Mouse (Mus musculus) CD4-positive, CD25-positive, alpha-beta regulatory T cell, adult 4 months (primary cell): ENCODE results near the gene Fer. TPM values are rescaled to one million over a fixed set of nuclear protein-coding genes. Genes with fewer than 3 reads are reported as not detected.

Experiments
- ATAC-seq: one replicate; pipeline ENCODE4 v1.8.0; 2017
- polyA plus RNA-seq, 2 experiments: library from polyadenylated mRNA; unstranded; fragments of 100-300 nt; shearing (Covaris generic); gene quantifications; one replicate each; pipeline ENCODE4 v1.2.1; 2017

The Fer gene
- polyA plus RNA-seq, 2 experiments from 2014 or later = 0.44 to 0.54 TPM

- no peak for ATAC-seq
Measured at GRCm38 (mm10) chr17:63980167-63980566, 117.3 kb downstream of the Fer start.

- ATAC-seq = no peak
Measured at GRCm38 (mm10) chr17:63988710-63989109, 125.8 kb downstream of the Fer start.

- ATAC-seq = no peak
Measured at GRCm38 (mm10) chr17:63991160-63991559, 128.3 kb downstream of the Fer start.

- no peak for ATAC-seq
Measured at GRCm38 (mm10) chr17:63995921-63996320, 133.1 kb downstream of the Fer start.

GRCm38 (mm10) chr17:63997643-63998042, 134.8 kb downstream of the Fer start:
- ATAC-seq = no peak

- no peak for ATAC-seq
Measured at GRCm38 (mm10) chr17:64003444-64003843, 140.6 kb downstream of the Fer start.

DNA sequence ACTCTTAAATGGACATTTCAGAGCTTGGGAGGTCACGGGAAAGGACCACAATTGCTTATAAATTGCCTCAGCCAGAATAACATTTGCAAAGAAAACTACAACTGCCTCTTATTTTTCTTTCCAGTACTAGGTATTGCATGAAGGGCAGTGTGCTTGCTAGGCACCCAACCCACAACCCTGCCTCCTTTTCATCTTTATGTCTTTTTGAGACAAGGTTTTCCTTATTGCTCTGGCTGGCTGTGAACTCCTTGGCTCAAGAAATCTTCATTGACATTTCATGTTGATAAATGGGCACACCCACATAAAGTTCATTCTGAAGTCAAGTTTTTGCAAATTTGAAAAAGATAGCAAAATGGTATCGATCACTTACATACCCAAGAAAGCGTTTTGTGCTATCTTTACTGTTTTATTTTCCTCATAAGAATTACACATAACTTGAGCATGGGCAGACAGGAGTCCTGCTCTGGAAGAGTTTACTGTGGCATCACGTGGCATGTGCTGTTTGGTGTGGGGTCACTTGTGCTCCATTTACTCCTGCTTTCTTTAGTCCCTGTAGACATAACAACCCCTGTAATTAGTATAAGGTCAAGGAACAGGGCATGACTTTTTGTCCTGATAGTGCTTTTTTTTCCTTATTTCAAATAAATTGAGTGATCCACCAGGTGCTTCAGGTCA, 142.8 kb downstream of the Fer start:
- no peak for ATAC-seq

DNA sequence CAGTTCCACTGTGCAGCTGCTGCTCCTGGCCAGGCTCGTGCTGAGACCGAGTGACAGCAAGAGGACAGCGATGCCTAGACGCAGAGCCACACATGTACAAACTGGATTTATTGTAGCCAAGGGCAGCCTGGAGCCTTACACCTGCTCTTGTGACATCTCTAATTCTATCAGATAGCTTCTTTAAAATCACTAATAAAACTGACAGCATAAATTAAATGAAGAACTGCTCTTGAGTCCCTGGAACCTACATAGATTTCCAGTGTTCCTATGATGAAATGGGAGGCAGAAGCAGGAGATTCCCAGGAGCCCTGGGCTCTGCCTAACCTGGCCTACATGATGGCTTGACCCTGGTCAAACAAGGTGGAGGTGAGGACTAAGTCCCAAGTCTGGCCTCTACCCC, 153.7 kb downstream of the Fer start:
- no peak for ATAC-seq

DNA sequence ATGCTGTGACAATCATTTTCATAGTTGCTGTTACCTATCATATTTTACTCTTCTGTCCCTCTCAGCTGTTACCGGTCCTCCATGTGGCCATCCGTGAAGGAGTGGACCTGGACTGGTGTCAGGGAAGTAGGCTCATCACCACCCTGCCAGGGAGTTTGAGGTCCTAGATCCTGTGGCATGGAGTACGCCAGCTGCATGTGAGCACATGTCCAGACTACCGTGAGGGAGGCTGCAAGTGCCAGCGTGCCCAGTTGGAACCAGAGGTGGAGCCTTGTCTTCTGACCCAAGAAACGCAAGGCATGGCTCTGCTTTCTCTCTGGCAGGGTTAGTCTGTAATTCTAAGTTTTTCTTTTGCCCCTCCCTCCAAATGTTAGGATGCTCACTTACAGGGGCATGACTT, 155.4 kb downstream of the Fer start:
- ATAC-seq = no peak

DNA sequence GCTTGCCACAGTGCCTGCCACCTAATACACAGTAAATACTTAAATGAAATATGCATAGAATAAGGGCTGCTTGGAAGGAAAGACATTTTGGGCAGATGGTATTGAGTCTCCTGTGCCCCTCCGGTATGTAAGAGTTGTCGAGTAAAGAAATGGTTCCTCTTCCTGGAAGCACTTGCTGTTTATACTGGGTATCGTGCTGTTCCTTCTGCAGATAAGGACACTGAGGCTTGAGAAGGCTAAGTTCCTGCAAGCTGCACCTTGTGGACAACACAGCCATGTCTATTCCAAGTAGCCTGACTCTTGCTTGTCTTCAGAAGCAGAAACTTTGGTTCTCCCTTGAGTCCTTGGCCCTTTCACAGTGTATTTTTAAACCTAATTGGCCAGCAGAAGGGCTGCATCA, 156.0 kb downstream of the Fer start:
- no peak for ATAC-seq

DNA sequence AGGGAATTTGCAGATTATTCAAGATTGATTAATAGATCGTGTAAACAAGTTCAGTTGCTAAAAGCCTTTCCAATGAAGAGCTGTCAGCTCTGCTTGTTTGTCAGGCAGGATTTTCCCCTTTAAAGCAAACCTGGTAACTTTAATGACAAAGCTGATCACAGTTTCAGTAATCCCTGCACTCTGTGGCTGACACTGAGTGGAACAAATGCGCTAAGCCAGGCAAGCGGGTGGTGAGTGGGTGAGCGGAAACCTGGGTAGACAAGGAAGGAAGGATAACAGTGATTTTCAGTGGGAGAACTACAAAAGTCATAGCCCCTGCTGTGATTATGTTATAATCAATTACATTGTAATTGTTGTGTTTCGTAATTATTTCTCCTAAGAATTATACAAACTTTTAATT, 156.8 kb downstream of the Fer start:
- no peak for ATAC-seq

DNA sequence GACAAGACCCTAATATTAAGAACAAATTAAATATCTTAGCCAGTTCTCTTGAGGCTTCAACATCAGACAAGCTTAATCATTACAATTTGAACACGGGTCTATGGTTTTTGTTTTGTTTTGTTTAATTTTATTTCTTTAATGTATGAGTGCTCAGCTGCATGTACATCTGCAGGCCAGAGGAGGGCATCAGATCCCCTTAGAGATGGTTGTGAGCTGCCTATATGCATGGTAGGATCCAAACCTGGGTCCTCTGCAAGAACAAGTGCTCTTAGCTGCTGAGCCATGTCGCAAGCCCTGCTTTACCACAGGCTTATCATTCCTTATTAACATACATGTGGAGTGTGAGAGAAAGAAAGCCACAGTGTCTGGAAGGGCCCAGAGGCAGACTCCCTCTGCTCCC, 163.6 kb downstream of the Fer start:
- ATAC-seq = no peak

DNA sequence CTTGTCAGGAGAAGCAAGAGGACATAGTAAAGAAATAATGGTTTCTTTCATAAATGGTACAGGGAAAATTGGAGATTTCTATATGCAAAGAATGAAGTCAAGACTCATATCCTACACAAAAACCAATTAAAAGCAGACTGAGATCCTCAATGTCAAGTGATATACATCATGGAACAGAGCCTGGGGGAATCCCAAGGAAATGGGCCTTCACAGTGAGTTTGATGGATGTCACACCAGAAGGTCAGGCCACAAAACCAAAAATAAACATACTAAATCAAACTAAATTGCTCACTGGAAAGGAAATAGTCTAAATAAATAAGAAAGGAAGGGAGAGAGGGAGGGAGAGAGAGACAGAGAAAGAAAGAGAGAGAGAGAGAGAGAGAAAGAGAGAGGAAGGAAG, 178.9 kb downstream of the Fer start:
- ATAC-seq = no peak

GRCm38 (mm10) chr17:64045326-64045725, 182.5 kb downstream of the Fer start:
- ATAC-seq = no peak

DNA sequence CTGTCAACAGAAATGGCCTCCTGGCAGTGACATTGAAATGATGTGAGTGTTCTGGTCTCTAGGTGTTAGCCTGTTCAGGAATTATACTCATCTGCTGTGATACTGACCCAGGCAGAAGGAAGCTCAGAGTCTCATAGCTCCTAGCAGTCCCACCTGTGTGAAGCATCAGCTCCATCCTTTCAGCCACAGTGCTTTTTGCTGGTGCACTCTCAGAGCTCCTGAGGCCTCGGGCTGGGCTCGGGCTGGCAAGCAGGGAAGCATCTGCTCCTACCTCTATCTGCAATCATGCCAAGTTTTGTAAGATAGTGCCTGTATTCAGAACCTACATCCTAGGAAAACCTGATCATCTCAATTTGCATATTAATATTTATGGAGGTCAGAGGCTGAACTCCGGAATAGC, 183.7 kb downstream of the Fer start:
- no peak for ATAC-seq

- no peak for ATAC-seq
Measured at GRCm38 (mm10) chr17:64050911-64051310, 188.0 kb downstream of the Fer start.

GRCm38 (mm10) chr17:64053636-64054035, 190.8 kb downstream of the Fer start:
- ATAC-seq = no peak

- ATAC-seq = no peak
Measured at GRCm38 (mm10) chr17:64060529-64060928, 197.7 kb downstream of the Fer start.

DNA sequence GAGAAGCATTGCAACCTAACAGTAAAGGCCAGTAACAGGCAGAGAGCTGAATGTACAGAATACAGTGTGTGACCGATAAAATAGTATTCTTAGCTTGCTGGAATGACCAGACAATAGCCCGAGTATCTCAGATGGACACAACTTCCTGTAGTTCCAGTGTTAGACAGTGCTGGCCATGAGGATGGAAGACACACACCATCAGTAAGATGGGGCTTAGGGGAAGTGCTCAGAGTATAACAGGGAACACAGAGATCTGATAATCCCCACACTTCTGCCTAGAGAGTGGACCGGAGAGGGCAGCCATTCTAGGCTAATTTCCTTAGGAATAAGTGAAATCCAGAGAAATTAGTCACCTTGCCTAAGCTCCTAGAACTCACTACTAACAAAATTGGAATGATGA, 202.4 kb downstream of the Fer start:
- no peak for ATAC-seq

- ATAC-seq = no peak
Measured at GRCm38 (mm10) chr17:64077392-64077791, 214.5 kb downstream of the Fer start.

DNA sequence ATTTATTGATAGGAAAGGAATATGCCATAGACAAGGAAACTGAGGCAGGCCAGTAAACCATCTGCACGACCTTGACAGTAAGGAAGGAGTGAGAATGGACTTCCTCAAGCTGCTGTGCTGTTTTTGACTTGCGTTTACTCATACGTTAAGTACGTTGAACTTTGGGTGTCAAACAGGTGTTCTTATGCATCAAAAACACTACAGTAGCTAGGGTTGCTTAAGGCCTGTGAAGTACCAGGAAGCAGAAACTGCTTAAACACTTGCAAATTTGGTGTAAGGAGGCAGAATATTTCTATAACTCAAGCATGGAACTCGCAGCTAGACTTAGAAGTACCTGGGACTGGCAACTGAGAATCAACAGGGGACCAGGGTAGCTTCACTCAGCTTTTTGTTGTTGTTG, 221.9 kb downstream of the Fer start:
- no peak for ATAC-seq

GRCm38 (mm10) chr17:64085493-64085892, 222.6 kb downstream of the Fer start:
- ATAC-seq = no peak

DNA sequence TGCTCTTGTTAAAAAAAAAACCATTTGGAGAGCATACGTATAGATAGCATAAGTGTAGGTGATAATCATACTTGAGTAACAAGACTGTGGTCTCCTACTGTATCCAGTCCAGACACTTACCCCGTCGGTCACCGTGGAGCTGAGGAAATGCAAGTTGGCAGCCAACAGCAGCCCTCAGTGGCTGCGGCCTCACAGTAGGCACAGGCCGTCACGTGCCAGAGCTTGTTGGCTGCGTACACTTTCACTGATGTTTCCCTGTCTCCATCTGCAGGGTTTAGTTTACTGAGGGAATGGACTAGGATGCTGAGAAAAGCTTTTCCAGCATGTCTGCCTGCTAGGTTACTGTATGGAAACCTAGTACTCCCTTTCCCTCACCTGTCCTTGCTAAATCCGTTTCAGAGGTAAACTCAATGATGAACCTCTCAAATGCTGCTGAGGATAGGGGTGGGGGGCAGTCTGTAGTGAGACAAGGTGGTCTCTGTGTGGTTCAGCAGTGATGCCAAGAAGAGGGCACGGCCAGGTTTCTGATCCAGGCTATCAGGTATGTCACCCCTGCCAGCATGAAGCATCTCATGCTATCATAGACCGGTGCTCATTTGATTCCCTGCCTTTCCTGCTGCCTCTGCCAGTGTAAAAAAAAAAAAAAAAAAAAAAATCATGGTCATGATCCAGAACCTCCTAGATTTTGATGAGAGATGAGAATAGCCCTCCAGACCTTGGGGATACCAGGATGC, 224.2 kb downstream of the Fer start:
- no peak for ATAC-seq

- no peak for ATAC-seq
Measured at GRCm38 (mm10) chr17:64087871-64088270, 225.0 kb downstream of the Fer start.

- no peak for ATAC-seq
Measured at GRCm38 (mm10) chr17:64093716-64094115, 230.9 kb downstream of the Fer start.
